Mouse (Mus musculus) liver, embryonic 18 days (tissue): ENCODE data around the gene Ykt6. TPM values are rescaled to one million over a fixed set of nuclear protein-coding genes. Genes with fewer than 3 reads are reported as not detected.

Source experiments
- polyA plus RNA-seq: library from polyadenylated mRNA; depleted of rRNA; stranded (reverse); fragments of >200 nt; gene quantifications from 2 replicates; pipeline ENCODE4 v1.2.3, GENCODE M21; 2012; rRNA removed

The Ykt6 gene
- polyA plus RNA-seq = 17.0 and 19.3 TPM in 2 replicates

DNA sequence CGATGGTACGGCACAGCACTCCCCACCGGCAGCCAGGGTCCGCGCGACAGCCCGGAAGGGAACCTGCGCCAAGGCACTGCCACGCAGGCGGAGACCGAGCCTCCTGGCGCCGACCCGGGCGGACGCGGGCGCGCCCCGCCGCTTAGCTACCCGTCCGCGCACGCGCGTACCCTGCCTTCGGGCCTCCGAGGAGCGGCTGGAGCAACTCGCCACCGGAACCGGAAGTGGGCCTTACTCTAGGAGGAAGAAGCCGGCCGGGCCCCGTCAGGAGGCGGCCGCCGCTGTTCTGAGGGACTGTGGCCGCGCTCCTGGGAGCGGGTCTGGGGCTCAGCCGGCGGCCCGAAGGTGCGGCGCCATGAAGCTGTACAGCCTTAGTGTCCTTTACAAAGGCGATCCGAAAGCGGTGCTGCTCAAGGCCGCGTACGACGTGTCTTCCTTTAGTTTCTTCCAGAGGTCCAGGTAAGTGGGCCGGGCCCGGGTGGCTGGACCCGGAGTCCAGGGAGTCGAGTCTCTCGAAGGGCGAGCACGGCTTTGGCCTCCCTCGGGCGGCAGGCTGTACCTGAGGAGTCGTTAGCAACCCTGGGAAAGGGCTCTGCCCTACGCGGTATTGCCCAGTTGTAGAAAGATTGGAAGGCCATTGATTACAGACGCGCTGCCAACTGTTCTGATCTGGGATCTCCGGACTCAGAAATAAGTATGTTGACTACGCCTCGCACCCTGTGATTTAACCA is at the start of gene Ykt6:
Ykt6 (plus strand) TSS at position 148 of the 731 bp plus-strand sequence.

GRCm38 (mm10) chr11:5949586-5950352 is 5.7 kb upstream of the Ykt6 start, which contains the start of gene Gck:
Gene Gck, minus strand, starts transcription at chr11:5950081.

Other genes starting within 250 kb of the Ykt6 start
- 58.1 and 61.8 TPM in 2 replicates for gene Mrps24, start 240.0 kb upstream of the Ykt6 start, polyA plus RNA-seq
- 3.8 and 4.0 TPM in 2 replicates for gene Urgcp, start 193.3 kb upstream of the Ykt6 start, polyA plus RNA-seq
- 30.6 and 33.7 TPM in 2 replicates for gene Dbnl, start 167.2 kb upstream of the Ykt6 start, polyA plus RNA-seq
- 0.22 and 0.72 TPM in 2 replicates for gene Pgam2, start 152.0 kb upstream of the Ykt6 start, polyA plus RNA-seq
- gene Polm, start 117.7 kb upstream of the Ykt6 start, polyA plus RNA-seq = 5.3 and 5.4 TPM in 2 replicates
- gene Aebp1, start 93.7 kb upstream of the Ykt6 start, polyA plus RNA-seq = 2.3 and 3.0 TPM in 2 replicates
- 33.2 and 39.5 TPM in 2 replicates for gene Pold2, start 77.4 kb upstream of the Ykt6 start, polyA plus RNA-seq
- 1.9 and 2.0 TPM in 2 replicates for gene Myl7, start 56.9 kb upstream of the Ykt6 start, polyA plus RNA-seq
- gene Gck, start 5.6 kb upstream of the Ykt6 start, polyA plus RNA-seq = 9.9 and 21.9 TPM in 2 replicates
- 2.4 and 2.7 TPM in 2 replicates for gene Camk2b, start 110.7 kb downstream of the Ykt6 start, polyA plus RNA-seq
- gene A730071L15Rik, start 244.3 kb downstream of the Ykt6 start, polyA plus RNA-seq = 0.08 and 0.10 TPM in 2 replicates
- gene Nudcd3, start 244.7 kb downstream of the Ykt6 start, polyA plus RNA-seq = 9.7 and 10.7 TPM in 2 replicates